Mouse (Mus musculus): ENCODE measurements around the gene Acap2.

- TF ChIP-seq HCFC1 (IDR thresholded peaks at IDR 0.05; ENCODE audit: borderline replicate concordance, insufficient read depth, low read length) (no peak), CHD2 (IDR thresholded peaks at IDR 0.05; ENCODE audit: low read depth, low read length) (no peak)
These were observed 130.5 kb downstream of the Acap2 start for GRCm38 (mm10) chr16:31070358-31071133.
